Mouse (Mus musculus) G1E (cell line): ENCODE results near the gene Gprc5a.

Experiments
- CTCF ChIP-seq: IDR thresholded peaks from 2 replicates; pipeline ENCODE4 v1.5.1; 2012; ENCODE audit warnings: low read depth, low read length, inconsistent platforms, mixed read lengths
- POLR2AphosphoS5 ChIP-seq: IDR thresholded peaks from 2 replicates; pipeline ENCODE4 v1.6.1; 2012; ENCODE audit warnings: low read depth, low read length, inconsistent platforms; ENCODE audit not compliant: insufficient replicate concordance

DNA sequence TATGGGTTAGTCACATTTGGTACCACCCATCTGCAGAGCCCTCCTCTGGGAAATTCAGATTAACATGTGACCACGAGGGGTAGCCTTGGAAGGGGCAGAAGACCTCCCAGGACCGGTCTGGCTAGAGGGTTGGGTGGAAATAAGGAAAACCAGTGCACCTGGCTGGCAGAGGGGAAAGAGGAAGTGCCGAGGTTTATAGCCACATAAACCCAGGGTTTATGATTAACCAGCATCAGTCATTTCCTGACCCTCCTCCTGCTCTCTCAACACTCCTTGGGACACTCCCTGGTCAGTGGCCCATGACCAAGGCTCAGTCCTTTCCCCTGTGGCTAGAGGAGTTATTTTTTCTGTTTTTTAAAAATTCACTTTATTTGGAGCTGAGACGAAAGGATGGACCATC lies 36.2 kb upstream of the Gprc5a start:
- TF ChIP-seq CTCF = no peak
- no peak for TF ChIP-seq POLR2AphosphoS5
